Mouse (Mus musculus): ENCODE measurements at regions not wholly inside any gene's neighbourhood (a gene's known extent, or its start where the extent isn't known, plus 50 kb on each side); places are given as distances from the start of the nearest gene placed in this dataset.

DNA sequence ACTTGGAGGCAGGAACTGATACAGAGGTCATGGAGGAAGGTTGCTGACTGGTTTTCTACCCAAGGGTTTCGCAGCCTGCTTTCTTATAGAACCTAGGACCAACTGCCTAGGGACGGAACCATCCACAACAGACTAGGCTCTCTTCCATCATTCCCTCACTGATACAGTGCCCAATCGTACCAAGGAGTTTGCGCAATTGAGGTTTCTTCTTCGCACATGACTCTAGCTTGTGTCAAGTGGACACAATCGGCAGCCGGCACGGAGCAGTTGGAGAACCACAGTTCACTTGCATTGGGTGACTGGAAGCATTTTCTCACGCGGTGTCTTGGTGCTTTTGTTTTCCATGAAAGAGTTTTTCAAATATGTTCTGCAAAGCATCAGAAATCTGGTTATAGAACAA lies 149.1 kb upstream of the Dyrk2 start:
- no peak for DNase-seq (ENCODE audit: low spot score in 2 of 2)

DNA sequence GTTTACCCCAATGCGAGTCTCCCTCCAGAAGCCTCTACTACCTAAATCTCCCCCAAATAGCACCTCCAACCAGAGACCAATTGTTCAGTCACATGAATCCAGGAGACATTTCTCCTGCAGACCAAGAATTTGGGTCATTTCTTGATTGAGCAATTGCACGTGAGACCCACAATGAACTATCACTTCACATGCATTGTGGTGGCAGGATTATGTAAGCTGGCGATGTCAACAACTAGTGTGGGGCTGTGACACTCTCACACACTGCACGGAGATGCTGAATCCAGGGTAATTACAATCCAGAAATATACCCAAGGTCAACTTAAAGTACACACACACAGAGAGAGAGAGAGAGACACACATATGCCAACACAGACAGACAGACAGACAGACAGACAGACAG lies 148.5 kb upstream of the Dyrk2 start:
- DNase-seq (ENCODE audit: low spot score in 2 of 2) = no peak

DNA sequence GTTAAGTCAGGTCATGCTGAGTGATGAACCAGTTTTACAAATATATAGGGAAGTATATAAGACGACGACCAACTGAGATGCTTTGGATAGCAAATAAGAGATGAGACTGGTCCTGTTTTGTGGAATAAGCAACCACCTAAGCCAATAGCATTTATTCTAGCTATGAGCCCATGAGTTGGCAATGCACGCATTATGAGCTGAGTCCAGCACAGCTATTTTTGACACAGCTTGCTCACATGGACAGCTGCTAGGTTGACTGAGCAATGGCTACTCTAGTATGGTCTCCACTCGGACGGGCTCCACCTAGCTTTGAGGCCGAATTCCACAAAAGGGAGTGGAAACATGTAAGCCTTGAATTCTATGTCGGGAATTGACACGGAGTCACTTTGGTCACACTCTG lies 146.1 kb upstream of the Dyrk2 start:
- no peak for DNase-seq (ENCODE audit: low spot score in 2 of 2)

DNA sequence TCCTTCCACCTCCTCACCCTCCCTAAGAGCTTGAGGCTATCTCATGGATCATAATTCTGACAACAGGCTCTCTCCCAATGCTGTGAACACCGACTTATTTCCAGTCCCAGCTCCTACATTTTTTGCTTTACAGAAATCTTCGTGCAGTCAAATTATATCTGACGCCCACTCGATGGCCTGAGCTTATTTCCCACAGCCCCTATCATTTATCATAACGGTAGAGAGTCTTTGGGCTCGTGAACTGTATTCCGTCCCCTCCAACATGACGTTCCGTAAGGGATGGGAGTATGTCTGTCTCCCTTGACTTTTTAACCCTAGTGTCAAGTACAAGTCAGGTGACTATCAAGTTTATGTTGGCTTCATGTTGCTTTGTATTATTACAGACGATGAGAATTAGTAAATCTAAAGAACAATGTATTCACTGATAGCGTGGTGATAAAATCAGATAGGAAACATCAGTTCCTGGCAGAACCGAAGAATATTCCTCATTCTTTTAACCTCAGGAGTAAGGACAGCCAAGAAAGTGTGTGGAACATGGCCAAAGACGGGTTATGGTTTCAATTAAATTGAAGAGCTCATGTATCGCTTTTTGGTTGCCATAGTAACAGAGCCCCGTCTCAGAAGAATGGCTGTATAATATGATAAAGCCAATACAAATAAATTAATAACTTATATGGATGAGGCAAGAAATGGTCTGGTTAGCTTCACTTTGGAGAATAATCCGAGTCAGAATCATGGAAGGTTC lies 145.5 kb upstream of the Dyrk2 start:
- DNase-seq (ENCODE audit: low spot score in 2 of 2) = no peak

DNA sequence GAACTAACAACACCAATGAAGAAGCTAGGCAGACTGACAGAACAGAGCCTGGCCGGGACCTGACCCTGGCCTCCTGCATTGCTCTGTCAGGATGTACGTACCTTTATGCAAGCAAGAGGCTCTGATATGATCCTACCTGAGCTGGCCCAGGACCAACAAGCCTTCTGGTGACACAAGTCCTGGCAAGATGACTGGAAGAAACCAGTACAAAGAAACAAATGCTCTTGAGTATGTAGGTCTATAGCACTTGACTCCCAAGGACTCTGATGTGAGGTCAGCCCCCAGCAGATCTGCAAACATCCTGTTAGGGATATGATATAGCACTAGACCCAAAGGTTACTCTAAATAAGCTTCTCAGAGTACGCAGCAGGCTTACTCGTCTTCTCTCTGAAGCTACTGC lies 144.7 kb upstream of the Dyrk2 start:
- DNase-seq (ENCODE audit: low spot score in 2 of 2) = no peak

DNA sequence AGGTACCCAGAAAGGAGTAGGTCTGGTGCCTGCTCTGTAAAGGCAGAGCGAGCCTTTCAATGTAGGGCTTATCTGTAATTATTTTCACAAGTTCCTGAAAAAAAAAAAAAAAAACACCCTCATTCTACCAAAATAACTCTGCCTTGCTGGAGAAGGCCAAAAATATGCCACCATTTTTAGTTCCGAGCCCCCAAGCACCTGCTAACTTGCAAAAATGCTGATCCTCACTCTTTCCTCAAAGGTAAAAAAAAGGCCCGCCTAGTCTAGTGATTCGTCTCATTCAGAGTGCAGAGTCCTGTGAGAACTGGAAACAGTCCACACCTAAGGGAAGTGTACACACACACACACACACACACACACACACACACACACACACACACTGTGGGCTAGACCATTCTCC lies 143.7 kb upstream of the Dyrk2 start:
- peak; percentile 43 to 68 for DNase-seq (ENCODE audit: low spot score in 2 of 2)

DNA sequence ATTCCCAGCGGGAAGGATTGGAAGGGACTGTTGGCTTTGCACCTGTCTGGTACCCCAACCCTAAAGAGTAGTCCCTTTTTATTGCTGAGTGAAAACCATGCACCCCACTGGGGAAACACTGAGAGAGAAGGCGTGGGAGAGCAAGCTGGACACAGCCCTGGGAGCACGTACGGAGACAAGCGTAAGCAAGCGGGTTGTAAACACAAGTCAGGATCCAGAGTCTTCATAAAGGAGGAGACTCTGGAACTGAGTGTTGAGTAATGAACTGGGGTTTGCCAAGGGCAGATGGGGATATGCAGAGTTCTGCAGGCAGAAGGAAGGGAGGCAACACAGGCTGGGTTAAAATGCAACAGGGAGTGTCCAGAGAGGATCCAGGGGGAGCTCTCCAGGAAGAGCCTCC lies 141.5 kb upstream of the Dyrk2 start:
- no peak for DNase-seq (ENCODE audit: low spot score in 2 of 2)

DNA sequence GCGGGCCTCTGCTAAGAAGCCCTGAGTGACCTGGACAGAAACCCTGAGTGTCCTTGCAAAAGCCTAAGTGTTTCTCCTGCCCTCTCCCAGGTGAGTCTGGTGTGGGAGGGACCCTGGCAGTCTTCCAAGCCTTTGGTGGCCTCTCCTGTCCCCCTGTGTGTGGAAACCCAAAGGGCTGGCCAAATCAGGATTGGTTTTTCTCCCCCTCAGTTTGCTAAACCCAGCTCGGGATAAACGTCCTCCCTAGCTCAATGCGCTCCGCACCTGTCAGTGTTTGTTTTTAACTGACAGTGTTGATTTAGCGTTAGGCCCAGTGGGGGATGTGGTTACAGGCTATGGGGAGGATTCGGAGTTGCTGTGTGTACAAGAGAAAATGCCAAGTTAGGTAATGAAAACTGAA lies 140.9 kb upstream of the Dyrk2 start:
- DNase-seq (ENCODE audit: low spot score in 2 of 2) = no peak

DNA sequence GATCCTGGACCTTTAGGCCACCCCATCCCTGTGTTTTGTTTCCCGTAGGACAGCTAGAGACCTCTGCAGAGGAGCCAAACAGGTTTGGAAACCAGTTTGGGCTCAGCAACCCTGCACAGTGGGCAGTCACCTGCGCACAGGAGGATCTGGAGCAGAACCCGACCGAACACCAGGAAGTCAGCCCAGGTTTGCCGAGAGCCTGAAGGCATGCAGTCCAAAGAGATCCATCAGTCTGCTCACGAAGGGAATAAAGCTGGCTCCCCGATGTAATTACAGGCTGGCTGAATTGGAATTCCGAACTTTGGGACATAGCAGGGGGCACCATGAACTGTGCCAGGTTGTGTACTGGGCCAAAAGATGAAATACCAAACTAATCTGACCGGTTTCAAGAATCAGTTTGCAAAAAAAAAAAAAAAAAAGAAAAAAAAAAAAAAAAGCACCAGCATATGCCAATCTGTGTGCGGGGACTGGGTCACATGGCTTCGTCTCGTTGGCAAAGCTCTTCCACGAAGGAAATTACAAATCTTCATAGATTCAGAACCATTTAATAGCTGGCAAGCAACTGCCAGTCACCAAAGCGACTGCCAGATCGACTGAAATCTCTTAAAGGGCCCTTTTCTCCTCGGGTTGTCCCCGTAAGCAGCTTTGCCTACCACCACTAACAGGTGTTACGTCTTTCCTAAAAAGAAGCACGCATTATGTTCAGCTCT lies 137.0 kb upstream of the Dyrk2 start:
- DNase-seq (ENCODE audit: low spot score in 2 of 2) = no peak

DNA sequence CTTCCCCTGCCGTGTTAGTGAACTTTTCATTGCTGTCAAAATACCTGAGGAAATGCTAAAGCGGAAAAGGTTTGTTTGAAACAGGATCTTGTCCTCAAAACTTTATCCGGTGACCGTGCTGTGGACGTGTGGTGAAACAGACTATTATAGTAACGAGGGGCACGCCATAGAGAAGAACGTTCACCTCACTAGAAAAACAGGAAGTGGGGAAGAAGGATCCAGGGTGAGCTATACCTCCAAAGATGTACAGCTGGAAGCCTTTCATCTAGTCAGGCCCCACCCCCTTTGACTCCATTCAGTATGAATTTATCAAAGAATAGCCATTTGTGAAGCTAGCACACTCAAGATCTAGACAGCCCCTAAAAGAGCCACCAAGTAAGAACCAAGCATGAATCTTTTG lies 135.5 kb upstream of the Dyrk2 start:
- DNase-seq (ENCODE audit: low spot score in 2 of 2) = no peak

DNA sequence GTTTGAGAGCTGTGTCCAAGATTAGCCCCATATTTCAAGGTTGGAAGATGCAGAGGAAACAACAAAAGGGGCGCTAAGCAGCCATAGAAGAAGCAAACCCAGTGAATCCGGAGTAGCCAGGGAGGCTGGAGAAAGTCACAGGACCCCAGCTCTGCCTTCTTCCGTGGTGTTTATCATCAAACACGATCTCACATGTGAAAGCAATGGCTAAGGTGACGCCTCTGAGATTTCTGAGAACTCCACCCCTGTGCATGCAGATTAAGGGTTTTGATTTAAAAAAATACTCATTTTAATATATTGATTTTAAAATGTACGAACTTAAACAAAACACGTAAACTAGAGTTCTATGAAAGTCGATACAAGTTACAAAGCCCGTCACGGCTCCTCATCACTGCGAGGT lies 134.4 kb upstream of the Dyrk2 start:
- no peak for DNase-seq (ENCODE audit: low spot score in 2 of 2)

DNA sequence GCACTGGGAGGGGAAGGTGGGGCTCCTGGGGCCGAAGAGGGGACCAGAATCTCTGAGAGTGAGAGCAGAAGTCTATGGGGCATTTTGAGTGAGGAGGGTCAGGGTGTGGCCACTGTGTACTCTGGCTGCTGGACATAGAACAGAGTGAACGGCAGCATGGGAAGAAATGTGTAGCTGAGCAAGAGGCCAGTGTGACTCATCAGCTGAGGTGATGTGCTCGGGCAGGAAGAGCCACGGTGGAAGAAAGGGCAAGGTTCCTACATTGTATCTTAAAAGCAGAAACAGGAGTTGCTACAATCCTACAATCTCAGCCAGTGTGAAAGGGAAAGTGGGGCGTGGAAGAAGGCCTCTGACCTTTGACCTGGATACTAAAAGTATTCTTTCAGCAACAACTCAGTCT lies 133.8 kb upstream of the Dyrk2 start:
- no peak for DNase-seq (ENCODE audit: low spot score in 2 of 2)

DNA sequence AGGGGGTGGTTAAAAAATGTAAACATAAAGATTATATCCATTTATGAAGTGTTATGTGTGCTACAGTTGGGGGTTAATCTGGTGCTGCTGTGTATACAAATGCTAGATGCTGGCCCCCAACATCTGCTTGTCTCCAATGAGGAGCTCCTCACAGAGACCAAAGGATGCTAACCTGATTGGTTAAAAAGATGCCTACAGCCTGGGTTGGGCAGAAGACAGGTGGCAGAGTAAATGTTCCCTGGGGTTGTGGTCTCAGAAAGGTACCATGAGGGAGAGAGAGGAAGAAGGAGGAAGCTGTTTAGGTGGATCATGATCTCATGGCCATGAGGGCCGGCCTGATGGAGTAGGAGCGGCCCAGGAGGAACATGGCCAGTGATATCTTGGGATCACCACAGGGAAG lies 133.0 kb upstream of the Dyrk2 start:
- no peak for DNase-seq (ENCODE audit: low spot score in 2 of 2)

DNA sequence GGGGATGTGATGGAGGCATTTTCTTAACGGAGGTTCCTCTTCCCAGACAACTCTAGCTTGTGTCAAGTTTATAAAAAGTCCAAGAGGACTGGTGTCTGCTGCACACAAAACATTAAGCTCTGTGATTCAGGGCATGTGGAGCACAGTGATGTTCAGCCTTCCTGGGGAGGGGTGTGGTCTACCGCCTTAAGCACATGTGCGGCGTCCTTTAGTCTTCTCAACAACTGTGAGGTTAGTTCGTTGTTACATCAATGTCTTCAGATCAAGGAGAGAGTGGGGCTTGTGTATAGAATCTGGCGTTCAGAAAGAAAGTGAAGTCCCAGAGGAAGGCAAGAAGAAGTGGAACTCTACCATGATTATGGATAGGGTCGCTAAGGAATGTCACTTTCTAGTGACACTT lies 131.9 kb upstream of the Dyrk2 start:
- no peak for DNase-seq (ENCODE audit: low spot score in 2 of 2)

DNA sequence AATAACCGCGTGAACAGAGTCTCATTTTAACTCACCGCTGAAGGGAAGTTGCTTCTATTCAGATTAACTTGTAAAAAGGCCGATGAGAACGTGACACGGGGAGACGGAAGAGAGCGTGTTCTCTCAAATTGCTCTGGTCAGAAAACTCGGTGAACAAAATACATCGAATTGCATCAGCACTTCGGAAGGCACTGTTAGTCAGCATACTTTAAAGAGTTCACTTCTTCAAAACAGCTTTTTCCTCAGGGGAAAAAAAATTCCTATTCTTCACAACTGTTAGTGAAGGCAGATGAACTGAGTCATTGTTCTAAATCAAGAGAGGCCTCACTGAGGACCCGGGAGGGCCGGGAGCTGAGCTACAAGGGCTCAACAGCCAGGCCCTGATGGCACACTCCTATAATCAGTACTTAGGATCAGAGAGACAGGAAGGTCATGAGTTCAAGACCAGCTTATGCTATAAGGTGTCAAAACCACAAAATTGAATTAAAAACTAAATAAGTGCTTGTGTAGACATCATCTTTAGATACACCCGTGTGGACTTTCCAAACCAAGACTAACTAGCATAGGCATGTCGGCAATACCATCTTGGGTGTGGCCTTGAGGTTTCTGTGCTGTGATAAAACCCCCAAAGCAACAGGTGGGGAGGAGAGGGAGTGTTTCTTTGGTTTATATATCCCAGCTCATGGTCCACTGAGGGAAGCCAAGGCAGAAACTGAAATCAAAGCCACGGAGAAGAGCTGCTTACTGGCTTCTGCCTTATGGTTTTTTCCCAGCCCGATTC lies 131.2 kb upstream of the Dyrk2 start:
- no peak for DNase-seq (ENCODE audit: low spot score in 2 of 2)

DNA sequence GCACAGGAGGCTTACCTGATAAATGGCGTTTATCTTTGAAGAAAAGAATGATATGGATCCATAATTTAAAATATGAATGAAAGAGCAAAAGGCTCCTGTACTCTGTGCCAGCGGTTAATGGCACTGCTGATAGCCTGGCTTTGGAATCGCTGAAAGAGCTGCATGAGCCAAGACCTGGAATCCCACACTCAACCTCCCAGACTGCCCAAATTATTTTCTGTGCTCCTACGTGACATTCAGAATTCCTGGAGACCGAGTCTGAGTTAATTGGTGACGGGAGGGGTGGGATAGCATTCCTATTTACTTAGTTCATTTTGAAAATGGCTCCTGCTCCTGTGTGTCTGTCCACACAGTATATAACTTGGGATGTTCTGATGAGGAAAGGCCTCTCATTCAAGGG lies 129.0 kb upstream of the Dyrk2 start:
- DNase-seq (ENCODE audit: low spot score in 2 of 2) = no peak

DNA sequence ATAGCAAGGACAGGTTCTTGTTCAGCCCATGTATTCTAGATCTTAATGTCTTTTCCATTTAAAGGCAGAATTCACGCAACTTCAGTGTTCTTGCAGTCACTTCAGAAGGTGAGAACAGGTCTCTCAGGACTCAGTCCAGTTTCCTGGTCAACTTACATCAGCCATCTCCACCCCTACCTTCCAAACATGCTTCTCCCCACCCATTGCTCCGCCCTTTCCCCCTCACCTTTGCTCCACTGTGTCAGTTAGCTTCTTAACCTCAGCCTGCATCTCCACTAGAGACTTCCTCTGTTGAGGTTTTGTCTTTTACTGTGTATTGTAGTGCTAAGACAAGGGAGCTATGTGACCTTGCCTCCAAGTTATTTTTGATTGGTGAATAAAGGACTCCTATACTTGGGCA lies 127.0 kb upstream of the Dyrk2 start:
- no peak for DNase-seq (ENCODE audit: low spot score in 2 of 2)

DNA sequence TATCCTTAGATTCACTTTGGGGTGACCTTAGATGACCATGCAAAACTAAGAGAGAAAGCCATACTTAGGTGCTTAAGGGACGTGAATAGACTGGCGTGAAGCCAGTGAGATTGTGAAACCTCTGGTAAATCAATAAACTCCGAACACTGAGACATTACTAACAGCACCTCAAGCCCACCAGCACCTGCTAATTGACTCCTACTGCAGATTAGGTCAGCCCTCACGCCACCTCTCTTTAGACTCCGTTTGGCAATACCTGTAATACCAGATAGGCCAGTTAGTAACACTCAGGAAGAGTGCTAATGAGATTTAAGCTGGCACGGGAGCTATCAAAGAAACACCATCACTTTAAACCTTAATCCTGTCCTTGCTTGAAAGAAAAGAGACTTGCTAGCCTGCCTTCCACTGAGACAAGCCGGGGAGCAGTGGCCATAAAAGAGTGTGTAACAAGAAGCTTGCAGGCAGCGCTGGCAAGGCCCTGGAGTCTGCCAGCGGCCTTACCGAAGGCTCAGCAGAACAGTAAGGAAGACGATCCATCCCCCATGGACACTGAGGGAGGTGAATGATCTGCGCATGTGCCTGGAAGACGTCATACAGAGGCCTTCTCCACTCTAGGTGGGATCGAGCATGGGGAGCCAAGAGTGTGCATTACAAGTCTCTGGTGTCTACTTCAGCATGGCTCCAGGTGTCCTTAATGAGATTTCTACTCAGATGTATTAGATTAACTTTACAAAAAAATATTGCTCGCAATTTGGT lies 124.0 kb upstream of the Dyrk2 start:
- DNase-seq (ENCODE audit: low spot score in 2 of 2) = no peak

DNA sequence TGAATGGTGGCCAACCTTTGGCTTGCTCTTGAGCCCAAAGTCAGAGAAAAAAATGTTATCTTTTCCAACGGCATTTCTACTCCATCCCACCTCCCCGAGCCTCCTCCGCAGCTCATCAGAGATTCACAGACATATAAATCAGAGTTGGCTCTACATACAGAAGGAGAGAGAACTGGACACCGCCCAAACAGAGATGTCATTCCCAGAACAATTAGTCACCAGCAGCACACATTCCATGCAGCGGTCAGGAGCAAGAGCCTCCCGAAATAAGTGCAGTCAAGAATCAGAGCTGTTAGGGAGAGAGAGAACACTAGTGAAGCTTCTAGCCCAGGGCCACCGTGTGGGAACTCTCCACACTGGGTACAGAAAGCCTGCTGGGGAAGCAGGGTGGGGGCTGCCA lies 121.2 kb upstream of the Dyrk2 start:
- DNase-seq (ENCODE audit: low spot score in 2 of 2) = peak; percentile 54 to 61

DNA sequence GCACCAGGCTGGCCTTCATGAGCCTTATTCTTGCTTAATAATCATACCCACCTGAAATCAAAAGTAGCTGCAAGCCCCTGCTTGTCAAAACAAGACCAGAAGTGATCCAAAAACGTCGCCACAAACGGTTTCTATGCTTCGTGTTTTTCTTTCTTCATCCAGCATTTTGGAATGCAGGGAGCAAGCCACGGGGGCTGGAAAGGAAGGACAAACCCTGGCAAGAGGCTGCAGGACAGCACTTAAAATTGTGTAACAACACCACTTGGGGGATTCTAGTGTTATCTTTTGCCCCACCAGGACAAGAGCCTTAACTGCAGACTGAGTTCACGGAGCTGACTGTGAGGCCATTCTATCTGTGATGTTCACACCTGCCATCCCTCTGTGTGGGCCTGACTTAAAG lies 120.5 kb upstream of the Dyrk2 start:
- no peak for DNase-seq (ENCODE audit: low spot score in 2 of 2)

DNA sequence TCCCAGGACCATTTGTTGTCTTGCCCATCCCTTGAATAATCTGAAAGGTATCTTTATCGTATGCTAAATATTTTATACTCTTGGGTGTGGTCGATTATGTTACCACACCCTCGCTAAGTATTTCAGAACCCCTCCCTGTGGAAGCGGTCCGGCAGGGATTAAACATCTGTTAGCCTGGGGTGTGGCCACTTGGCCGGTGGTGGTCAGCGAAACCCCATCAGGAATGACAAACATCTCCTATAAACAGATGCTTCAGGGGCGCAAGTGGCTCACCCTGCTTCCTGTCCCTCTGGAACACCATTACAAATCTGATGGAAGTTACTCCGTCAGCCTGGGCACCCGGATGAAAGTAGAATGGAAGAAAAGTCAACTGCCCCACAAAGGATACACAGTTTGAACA lies 119.8 kb upstream of the Dyrk2 start:
- DNase-seq (ENCODE audit: low spot score in 2 of 2) = no peak

DNA sequence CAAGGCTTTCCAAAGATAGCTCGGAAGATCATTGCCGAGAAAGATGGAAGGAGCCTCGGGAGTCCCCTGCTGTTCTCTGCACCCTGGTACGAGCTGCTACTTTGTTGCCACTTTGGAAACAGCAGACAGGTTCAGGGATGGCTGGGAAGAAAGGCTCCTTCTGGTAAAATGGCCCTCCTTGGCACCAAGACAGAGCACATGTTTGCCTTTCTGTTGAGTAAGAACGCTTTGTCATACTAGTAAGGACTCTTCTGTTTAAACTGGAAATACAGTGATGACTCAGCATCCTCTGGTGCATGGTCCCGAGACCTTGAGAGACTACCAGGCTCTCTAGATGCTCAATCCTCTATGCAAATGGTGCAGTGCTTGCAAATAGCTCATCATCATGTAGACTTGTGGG lies 118.2 kb upstream of the Dyrk2 start:
- no peak for DNase-seq (ENCODE audit: low spot score in 2 of 2)
